Mouse (Mus musculus) B cell, adult (primary cell): ENCODE results near the gene Daglb. TPM values are rescaled to one million over a fixed set of nuclear protein-coding genes. Genes with fewer than 3 reads are reported as not detected.

ENCODE experiments used
- total RNA-seq: library from RNA; stranded (reverse); gene quantifications from 4 replicates; pipeline ENCODE4 v1.2.4, GENCODE M21; 2023; ENCODE audit not compliant: inconsistent age

The Daglb gene
- total RNA-seq, result 12.6 to 15.1 TPM (median 13.6 TPM) in 4 replicates

GRCm38 (mm10) chr5:143464100-143464756, at the start of gene Daglb:
Gene Daglb (plus strand): TSS chr5:143464584.

GRCm38 (mm10) chr5:143527486-143528307, 63.3 kb downstream of the Daglb start, which contains the start of gene Rac1:
Gene Rac1 (minus strand): TSS chr5:143528036.

Other genes with a start within 250 kb of the Daglb start
- gene Spdye4a, start 237.7 kb upstream of the Daglb start, total RNA-seq, result not detected in 4 replicates
- gene Zfp12, start 229.4 kb upstream of the Daglb start, total RNA-seq, result 22.0 to 31.4 TPM (median 25.4 TPM) in 4 replicates
- 4.7 to 7.9 TPM (median 5.9 TPM) in 4 replicates for gene Zfp316, start 194.6 kb upstream of the Daglb start, total RNA-seq
- gene Zfp853, start 171.0 kb upstream of the Daglb start, total RNA-seq, result 0.51 to 0.80 TPM (median 0.59 TPM) in 4 replicates
- gene E130309D02Rik, start 149.2 kb upstream of the Daglb start, total RNA-seq, result 36.4 to 39.9 TPM (median 37.3 TPM) in 4 replicates
- gene Zdhhc4, start 135.3 kb upstream of the Daglb start, total RNA-seq, result 51.9 to 66.5 TPM (median 60.9 TPM) in 4 replicates
- gene Grid2ip, start 107.2 kb upstream of the Daglb start, total RNA-seq, result not detected in 4 replicates
- gene Kdelr2, start 60.7 kb upstream of the Daglb start, total RNA-seq, result 28.6 to 37.9 TPM (median 33.9 TPM) in 4 replicates
- gene Rac1, start 63.5 kb downstream of the Daglb start, total RNA-seq, result 184 to 211 TPM (median 199 TPM) in 4 replicates
- 9.9 to 15.4 TPM (median 12.8 TPM) in 4 replicates for gene Cyth3, start 157.9 kb downstream of the Daglb start, total RNA-seq